Mouse (Mus musculus): ENCODE data around the gene Ostm1. TPM values are rescaled to one million over a fixed set of nuclear protein-coding genes. Genes with fewer than 3 reads are reported as not detected.

The Ostm1 gene
- polyA plus RNA-seq, 1 experiment from 2014 or later: 12.2 TPM

DNA sequence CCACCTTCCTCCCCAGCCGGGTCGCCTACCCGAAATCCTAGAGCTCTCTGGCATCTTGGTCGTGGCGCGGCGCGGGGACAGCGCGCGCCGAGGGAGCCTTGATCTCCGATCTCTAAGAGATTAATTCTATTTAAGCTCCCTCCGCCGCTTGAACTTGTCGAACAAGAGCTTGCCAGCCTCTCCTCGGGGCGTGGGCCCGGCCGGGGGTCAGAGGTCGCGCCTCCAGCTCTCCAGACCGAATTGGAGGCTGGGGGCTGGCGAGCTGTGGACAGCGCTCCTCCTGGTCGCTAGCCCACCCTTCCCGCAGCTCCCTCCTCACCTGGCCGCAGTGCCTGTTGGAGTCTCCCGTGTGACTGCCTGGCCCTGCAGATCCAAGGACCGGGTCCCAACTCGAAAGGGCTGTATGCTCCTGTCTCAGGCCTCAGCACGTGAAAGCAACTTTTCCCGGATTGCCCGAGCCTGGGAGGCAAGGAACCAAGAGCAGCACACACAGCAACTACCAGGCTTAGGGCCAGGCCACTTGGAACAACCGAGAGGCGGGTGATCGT lies 888 bp downstream of the Ostm1 start:
- H3K27me3 ChIP-seq: peaks cover 100% of the 10 kb centered on the region
- H3K9ac ChIP-seq: no peak overlapping the region
- no peaks in the 10 kb centered on the region for H3K9me3 ChIP-seq (replicated peaks)
- H3K4me2 ChIP-seq: no peak overlapping the region
- ATAC-seq (ENCODE audit: insufficient read depth): no peak
- no peak overlapping the region for H3K4me3 ChIP-seq (replicated peaks)
- WGBS (ENCODE audit: insufficient replicate concordance): 2% methylated on average over 37 of the region's 37 CpGs
- H3K4me1 ChIP-seq (replicated peaks): peaks cover 3% of the 10 kb centered on the region; the same call in 1 of the 2 replicates
- H3K36me3 ChIP-seq (replicated peaks): no peaks in the 10 kb centered on the region
- H3K27ac ChIP-seq (replicated peaks): no peak overlapping the region

DNA sequence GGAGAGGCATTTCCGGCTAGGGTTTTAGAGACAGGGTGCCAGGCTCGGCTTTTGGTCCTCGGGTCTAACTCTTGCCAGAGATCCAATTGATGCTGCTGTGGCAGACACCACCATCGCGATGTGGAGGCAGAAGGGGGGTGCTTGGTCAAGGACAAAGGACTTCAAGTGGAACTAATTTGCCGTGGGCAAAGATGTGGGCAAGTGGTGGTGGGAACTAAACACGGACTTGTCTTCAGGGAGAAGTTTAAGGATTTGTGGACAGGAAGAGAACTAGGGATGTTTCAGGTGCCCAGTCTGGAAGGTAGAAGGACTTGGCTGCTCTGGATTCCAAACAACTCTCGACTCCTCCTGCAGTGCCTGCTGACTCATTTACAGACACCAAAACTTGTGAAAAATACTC lies 1.5 kb downstream of the Ostm1 start:
- 2% methylated on average over 8 of the region's 8 CpGs for WGBS (ENCODE audit: insufficient replicate concordance)
- H3K4me1 ChIP-seq (replicated peaks): no peaks in the 10 kb centered on the region; the same call in 1 of the 2 replicates
- no peak for ATAC-seq (ENCODE audit: insufficient read depth)

DNA sequence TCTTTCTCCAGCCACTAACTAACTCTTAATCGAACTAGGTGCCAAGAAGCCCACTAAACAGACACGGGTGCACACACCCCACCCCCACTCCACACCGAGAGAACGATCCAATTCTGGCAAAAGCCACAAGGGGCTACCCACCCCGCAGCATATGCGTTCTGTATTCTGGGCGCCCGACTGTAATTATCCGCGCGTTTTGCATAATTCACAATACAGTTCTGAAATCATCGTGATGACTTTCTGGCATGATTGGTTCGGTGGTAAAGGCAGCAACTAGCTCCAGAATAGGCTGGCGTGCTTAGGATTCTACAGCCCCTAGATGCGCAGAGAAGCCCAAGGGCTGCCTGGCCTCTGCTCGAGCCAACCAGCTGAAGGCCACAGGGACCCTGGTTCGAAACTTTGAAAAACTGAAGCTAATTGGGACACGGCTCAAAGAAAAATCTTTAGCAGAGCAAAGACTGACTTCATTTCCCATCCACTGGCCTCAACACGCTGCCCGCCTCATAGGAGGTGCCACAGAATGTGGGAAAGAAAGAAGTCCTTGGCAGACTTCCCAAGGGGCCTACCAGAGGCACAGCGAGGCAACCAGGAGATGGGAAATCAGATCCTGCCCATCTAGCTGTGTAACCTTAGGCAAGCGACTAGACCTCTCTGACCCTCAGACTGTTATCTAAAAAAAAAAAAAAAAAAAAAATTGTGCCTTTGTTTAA lies 2.1 kb downstream of the Ostm1 start:
- H3K27me3 ChIP-seq: peaks cover 100% of the 10 kb centered on the region
- no peak overlapping the region for H3K4me3 ChIP-seq (replicated peaks)
- no peak for ATAC-seq (ENCODE audit: insufficient read depth)
- 7% methylated on average over 22 of the region's 22 CpGs for WGBS (ENCODE audit: insufficient replicate concordance)
- no peak overlapping the region for H3K27ac ChIP-seq (replicated peaks)
- no peak overlapping the region for H3K9ac ChIP-seq
- H3K36me3 ChIP-seq (replicated peaks): no peaks in the 10 kb centered on the region
- H3K9me3 ChIP-seq (replicated peaks): no peaks in the 10 kb centered on the region
- no peaks in the 10 kb centered on the region; the same call in 1 of the 2 replicates for H3K4me1 ChIP-seq (replicated peaks)
- H3K4me2 ChIP-seq: no peak overlapping the region

More for the DNA sequence above, 1.5 kb downstream of the Ostm1 start:
- no peak overlapping the region for H3K9ac ChIP-seq
- no peak overlapping the region for H3K4me2 ChIP-seq
- H3K27me3 ChIP-seq: peaks cover 100% of the 10 kb centered on the region
- H3K36me3 ChIP-seq (replicated peaks): no peaks in the 10 kb centered on the region
- no peak overlapping the region for H3K27ac ChIP-seq (replicated peaks)
- no peaks in the 10 kb centered on the region for H3K9me3 ChIP-seq (replicated peaks)
- H3K4me3 ChIP-seq (replicated peaks): no peak overlapping the region

DNA sequence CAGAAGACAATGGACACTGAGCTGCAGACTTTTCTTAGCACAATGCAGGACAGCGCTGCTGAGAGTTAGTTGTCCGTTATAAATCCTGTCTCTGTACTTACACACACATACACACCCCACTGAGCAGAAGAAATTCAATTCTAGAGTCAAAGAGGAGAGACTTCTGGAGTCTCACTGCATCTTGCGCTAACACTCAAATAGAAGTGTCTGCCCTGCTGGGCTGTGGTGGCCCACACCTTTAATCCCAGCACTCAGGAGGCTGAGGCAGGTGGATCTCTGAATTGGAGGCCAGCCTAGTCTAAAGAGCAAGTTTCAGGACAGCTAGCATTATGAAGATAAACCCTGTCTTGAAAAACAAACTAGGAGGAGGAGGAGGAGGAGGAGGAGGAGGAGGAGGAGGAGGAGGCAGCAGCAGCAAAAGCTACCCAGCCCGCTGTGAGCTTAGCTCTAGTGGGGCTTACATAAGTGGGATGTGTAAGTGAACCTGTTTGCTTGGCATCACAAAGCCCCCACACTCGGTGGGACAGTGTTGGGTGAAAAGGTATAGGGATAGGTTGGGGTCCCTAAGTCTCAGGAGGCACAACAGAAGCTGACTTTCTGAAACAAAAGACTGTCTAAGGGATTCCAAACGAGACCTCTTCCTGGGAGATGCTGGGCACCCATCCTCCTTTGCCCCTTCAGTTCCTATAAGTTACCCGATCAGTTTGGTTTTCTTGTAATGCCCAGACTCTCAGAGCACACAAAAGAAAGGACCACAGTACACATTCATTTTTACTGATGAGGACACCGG lies 4.5 kb downstream of the Ostm1 start:
- no peak overlapping the region for H3K27ac ChIP-seq (replicated peaks)
- H3K27me3 ChIP-seq: peaks cover 100% of the 10 kb centered on the region
- no peak for ATAC-seq (ENCODE audit: insufficient read depth)
- H3K9me3 ChIP-seq (replicated peaks): no peaks in the 10 kb centered on the region
- WGBS (ENCODE audit: insufficient replicate concordance): 4% methylated on average over 8 of the region's 8 CpGs
- no peaks in the 10 kb centered on the region for H3K36me3 ChIP-seq (replicated peaks)
- H3K9ac ChIP-seq: no peak overlapping the region
- no peak overlapping the region for H3K4me2 ChIP-seq
- H3K4me3 ChIP-seq (replicated peaks): no peak overlapping the region
- H3K4me1 ChIP-seq (replicated peaks): peaks cover 7% of the 10 kb centered on the region

DNA sequence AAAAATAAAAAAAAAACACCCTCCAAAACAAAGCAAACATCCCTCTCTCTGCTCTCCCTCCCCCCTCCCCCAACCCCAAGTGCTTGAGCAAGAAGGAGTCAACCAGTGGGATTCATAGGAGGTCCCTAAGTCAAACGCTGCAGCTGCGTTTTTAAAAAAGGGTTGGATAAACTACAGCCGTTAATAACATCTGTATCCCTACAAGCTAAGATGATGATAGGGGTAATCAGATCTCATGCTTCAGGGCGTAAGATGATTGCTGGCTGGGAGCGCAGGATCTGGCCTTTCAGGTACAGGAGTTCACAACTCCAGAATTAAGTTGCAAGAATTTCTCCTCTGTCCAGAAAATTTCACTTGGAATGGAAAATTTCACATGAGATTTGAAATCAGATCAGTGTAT lies 5.9 kb downstream of the Ostm1 start:
- ATAC-seq (ENCODE audit: insufficient read depth): no peak
- Histone ChIP-seq H3K4me3 (replicated peaks) (no peak overlapping the region), H3K9ac (no peak overlapping the region), H3K9me3 (replicated peaks) (no peaks in the 10 kb centered on the region), H3K27ac (replicated peaks) (no peak overlapping the region), H3K4me1 (replicated peaks) (peaks cover 7% of the 10 kb centered on the region), H3K36me3 (replicated peaks) (no peaks in the 10 kb centered on the region), H3K27me3 (peaks cover 100% of the 10 kb centered on the region), H3K4me2 (no peak overlapping the region)
- 9% methylated on average over 5 of the region's 5 CpGs for WGBS (ENCODE audit: insufficient replicate concordance)

DNA sequence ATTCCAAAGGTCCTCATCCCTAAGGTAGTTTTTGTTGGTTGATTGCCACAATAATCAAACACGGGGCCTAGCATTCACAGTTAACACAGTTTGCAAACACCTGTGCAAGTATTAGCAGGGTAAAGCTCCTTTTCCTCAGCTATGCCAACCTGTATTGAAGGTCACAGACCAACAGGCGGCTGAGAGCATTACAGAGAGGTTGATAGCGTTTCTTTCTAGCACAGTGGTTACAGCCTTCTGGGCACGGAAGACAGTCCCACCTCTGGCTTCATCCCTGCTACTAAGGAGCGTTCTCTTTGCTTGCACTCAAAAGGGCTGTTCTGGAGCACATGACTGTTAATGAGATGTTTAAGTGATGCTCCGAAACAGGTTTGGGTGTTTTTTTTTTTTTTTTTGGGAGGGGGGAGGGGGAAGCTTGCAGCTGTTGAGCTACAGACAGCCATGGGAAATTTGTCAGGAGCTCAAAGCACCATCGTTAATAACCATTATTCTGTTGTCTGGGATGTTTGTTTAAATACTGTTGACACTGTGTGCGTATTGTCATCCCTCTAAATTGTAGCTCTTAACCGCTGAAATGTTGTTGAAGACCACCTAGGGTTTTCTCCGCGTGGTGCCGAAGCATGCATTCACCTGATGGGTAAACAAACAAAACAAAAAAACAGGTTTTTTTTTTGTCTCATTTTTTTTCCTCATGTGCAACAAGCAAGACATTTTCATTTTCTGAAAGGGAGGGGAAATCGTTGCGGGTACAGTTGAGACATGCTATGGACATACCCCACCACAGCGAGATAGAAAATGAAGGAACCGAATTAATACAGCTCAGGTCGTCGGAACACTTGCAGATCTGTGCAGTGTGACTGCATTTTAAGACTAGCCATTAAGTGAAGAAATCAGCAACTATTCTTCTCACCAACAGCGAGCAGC lies 6.9 kb downstream of the Ostm1 start:
- Histone ChIP-seq H3K4me1 (replicated peaks) (peaks cover 7% of the 10 kb centered on the region), H3K27ac (replicated peaks) (no peak overlapping the region), H3K36me3 (replicated peaks) (no peaks in the 10 kb centered on the region), H3K4me3 (replicated peaks) (no peak overlapping the region), H3K27me3 (peaks cover 100% of the 10 kb centered on the region), H3K4me2 (no peak overlapping the region), H3K9me3 (replicated peaks) (no peaks in the 10 kb centered on the region), H3K9ac (no peak overlapping the region)
- WGBS (ENCODE audit: insufficient replicate concordance): 3% methylated on average over 19 of the region's 19 CpGs
- ATAC-seq (ENCODE audit: insufficient read depth): no peak

DNA sequence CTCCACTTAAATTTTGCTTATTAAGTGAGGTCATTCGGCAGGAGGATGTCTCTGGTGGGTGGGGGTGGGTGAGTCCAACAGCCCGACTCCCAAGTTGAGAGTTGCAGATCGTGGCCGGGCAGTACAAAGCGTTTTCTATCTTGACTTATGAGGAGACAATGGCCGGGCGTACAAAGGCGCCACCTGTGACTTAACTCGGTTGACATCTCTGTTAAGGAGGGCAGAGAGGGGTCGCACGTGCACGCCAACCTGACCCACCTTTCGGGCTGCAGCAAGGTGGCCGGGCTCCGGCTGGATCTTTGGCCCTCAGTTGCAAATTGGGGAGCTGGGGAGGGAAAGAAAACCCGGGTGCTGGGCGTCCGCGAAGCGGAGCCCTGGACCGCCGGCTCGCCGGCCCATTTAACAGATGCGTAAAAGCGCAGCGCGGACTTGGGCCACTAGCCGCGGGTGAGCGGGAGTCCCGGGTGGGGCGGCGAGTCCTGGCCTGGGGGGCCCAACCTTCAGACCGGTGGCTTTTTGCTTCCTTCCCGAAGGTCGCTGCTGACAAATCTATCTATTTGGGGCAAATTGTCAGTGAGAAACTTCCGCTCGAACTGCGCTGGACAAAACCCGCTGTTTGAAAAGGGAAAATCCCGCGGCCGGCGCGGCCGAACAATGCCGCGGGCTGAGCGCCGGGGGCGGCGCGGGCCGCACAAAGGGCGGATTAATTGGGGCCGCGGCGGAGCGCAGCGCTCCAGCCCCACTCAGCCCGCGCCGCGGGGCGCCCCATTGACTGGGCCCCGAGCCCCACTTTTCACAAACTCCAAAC lies 7.8 kb downstream of the Ostm1 start:
- under 1% methylated on average over 67 of the region's 67 CpGs for WGBS (ENCODE audit: insufficient replicate concordance)
- no peak overlapping the region for H3K9ac ChIP-seq
- H3K4me2 ChIP-seq: peak overlapping the region; percentile 32
- H3K4me3 ChIP-seq (replicated peaks): peak overlapping the region; percentile 17; the same call in 1 of the 2 replicates
- no peaks in the 10 kb centered on the region for H3K36me3 ChIP-seq (replicated peaks)
- no peak overlapping the region for H3K27ac ChIP-seq (replicated peaks)
- no peaks in the 10 kb centered on the region for H3K9me3 ChIP-seq (replicated peaks)
- peaks cover 7% of the 10 kb centered on the region for H3K4me1 ChIP-seq (replicated peaks)
- H3K27me3 ChIP-seq: peaks cover 100% of the 10 kb centered on the region
- ATAC-seq (ENCODE audit: insufficient read depth): no peak

DNA sequence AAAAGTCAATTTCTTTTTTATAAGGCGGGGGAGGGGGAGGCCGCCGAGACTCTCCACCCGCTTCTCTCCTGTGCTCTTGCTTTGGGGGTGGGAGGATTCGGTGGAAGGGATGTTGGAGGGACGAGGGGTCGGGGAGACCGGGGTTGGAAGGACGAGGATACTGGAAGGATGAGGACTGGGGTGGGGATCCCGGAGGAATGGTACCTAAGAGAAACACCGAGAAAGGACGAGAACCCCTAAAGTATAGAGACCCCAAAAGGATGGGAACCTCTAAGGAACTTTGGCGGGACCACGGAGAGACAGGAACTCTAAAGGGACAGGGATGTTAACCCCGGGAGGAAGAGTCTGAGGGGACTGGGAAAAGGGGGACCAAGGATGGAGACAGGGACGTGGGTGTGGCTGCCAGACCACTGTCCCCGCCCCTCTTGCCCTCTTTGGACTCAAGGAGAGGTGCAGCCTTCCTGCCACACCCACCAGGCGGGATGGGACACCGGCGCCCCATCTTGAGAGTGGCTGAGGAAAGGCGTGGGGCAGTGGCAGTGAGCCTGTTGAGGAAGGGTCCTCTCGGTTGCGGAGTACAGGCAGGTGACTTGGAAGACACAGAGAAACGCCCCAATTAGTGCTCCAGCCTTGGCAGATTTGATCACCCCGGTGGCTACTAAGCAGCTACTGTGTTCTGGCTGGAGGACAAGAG lies 8.5 kb downstream of the Ostm1 start:
- no peak overlapping the region for H3K9ac ChIP-seq
- peak overlapping the region; percentile 32 for H3K4me2 ChIP-seq
- H3K36me3 ChIP-seq (replicated peaks): no peaks in the 10 kb centered on the region
- no peak overlapping the region for H3K27ac ChIP-seq (replicated peaks)
- H3K9me3 ChIP-seq (replicated peaks): no peaks in the 10 kb centered on the region
- H3K4me3 ChIP-seq (replicated peaks): peak overlapping the region; percentile 17; the same call in 1 of the 2 replicates
- H3K4me1 ChIP-seq (replicated peaks): peaks cover 7% of the 10 kb centered on the region
- no peak for ATAC-seq (ENCODE audit: insufficient read depth)
- WGBS (ENCODE audit: insufficient replicate concordance): 2% methylated on average over 25 of the region's 25 CpGs
- H3K27me3 ChIP-seq: peaks cover 100% of the 10 kb centered on the region

DNA sequence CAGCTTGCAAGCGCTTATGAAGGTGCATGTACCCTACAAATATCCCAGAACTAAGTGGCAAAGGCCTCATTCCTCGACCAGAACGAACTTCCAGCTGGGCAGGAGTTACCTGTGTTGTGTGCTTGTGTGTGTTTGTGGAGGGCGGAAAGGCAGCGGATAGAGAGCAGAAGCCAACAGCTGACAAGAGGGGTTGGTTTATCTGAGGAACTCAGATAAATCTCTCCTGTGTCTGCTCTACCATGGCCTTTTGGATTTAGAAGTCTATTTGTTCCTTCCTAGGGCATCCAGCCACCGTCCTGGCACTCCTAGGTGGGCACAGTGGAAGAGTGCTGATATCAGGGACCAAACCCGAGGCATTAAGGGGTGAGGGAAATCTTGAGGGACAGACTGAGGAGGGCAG lies 9.6 kb downstream of the Ostm1 start:
- H3K27me3 ChIP-seq: peaks cover 96% of the 10 kb centered on the region
- no peak overlapping the region for H3K9ac ChIP-seq
- no peak for ATAC-seq (ENCODE audit: insufficient read depth)

DNA sequence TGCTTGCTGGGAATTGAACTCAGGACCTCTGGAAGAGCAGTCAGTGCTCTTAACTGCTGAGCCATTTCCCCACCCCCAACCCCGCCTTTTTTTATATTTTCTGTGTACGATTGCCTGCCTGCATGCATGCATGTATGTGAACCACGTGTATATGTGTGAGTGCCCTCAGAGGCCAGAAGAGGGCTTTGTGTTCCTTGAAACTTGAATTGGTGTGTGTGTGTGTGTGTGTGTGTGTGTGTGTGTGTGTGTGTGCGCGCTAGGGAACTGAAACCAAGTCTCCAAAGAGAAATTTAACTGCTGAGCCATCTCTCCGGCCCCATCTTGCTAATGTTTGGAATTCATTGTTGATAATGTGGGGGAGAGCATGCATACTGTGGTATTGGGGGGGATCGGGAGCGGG lies 15.0 kb downstream of the Ostm1 start:
- H3K27ac ChIP-seq (replicated peaks): no peak overlapping the region
- no peak for ATAC-seq (ENCODE audit: insufficient read depth)

More for the DNA sequence above, 9.6 kb downstream of the Ostm1 start:
- H3K27ac ChIP-seq (replicated peaks): no peak overlapping the region
- H3K36me3 ChIP-seq (replicated peaks): no peaks in the 10 kb centered on the region
- H3K4me2 ChIP-seq: no peak overlapping the region
- H3K4me1 ChIP-seq (replicated peaks): peaks cover 7% of the 10 kb centered on the region
- 8% methylated on average over 7 of the region's 7 CpGs for WGBS (ENCODE audit: insufficient replicate concordance)
- H3K4me3 ChIP-seq (replicated peaks): no peak overlapping the region
- H3K9me3 ChIP-seq (replicated peaks): no peaks in the 10 kb centered on the region

More for the DNA sequence above, 15.0 kb downstream of the Ostm1 start:
- Histone ChIP-seq H3K4me1 (replicated peaks) (no peaks in the 10 kb centered on the region), H3K27me3 (peaks cover 81% of the 10 kb centered on the region), H3K9ac (no peak overlapping the region), H3K36me3 (replicated peaks) (no peaks in the 10 kb centered on the region), H3K4me2 (no peak overlapping the region), H3K4me3 (replicated peaks) (no peak overlapping the region), H3K9me3 (replicated peaks) (no peaks in the 10 kb centered on the region)
- WGBS (ENCODE audit: insufficient replicate concordance): 61% methylated on average over 8 of the region's 8 CpGs
